Comparison of ENCODE assay signal across 20 mouse cellular contexts in the genomic region with DNA sequence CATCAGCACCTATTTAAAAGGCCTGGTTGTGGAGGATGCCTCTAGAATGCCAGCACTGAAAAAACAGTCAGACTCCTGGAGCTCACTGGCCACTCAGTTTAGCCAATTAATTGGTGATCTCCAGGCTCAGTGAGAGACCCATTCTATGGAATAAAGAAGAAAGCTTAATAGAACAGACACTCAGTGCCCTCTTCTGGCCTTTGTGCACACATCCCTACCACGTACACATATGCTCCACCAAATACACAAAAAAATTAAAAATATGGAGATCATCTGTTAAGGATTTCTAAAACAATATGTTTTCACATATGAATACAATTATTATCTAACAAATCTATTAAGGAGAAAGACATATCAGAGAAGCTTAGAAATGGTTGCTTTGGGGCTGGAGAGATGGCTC. TPM values are rescaled to one million over a fixed set of nuclear protein-coding genes. Genes with fewer than 3 reads are reported as not detected.
A peak's percentile ranks its signal among the peaks of the same experiment; 100 is the strongest.
DNase-seq lines count a peak whose midpoint lies in the region; ATAC-seq and TF ChIP-seq lines count a peak whose summit lies in the region.
"Had no signal": no experiment of that assay in that cellular context is flagged by ENCODE, and none has a peak within 500 bp of the region (broad histone marks: within the 10 kb centered on the region; RNA-seq: fewer than 3 reads in every experiment).

No protein-coding gene starts in this region.

- no peak overlapping the region for H3K27ac ChIP-seq in heart, embryonic 12.5 days (ENCODE audit: poor library complexity, severe bottlenecking)
- H3K27ac ChIP-seq in layer of hippocampus, adult 2 months, result no peak overlapping the region
- H3K27ac ChIP-seq in midbrain, postnatal 0 days (ENCODE audit: low read depth, low read length), result no peak overlapping the region
- no peak overlapping the region for H3K27ac ChIP-seq in midbrain, embryonic 11.5 days (ENCODE audit: low read depth, low read length)
- H3K27ac ChIP-seq: embryonic facial prominence, embryonic 15.5 days; forebrain, embryonic 10.5 days; hindbrain, embryonic 10.5 days; hindbrain, embryonic 14.5 days; intestine, embryonic 15.5 days had no signal

- 96% methylated on average over 1 of the region's 1 CpGs for WGBS in heart, embryonic 12.5 days
- WGBS in midbrain, postnatal 0 days, result 80% methylated on average over 1 of the region's 1 CpGs
- WGBS in midbrain, embryonic 11.5 days, result 93% methylated on average over 1 of the region's 1 CpGs

- peaks cover 6% of the 10 kb centered on the region; the same call in 1 of the 2 replicates for H3K36me3 ChIP-seq in heart, embryonic 12.5 days
- H3K36me3 ChIP-seq in midbrain, postnatal 0 days (ENCODE audit: insufficient read depth, low read length), result no peaks in the 10 kb centered on the region
- H3K36me3 ChIP-seq in midbrain, embryonic 11.5 days (ENCODE audit: control insufficient read depth, insufficient read depth, low read length), result no peaks in the 10 kb centered on the region
- H3K36me3 ChIP-seq: embryonic facial prominence, embryonic 15.5 days; intestine, embryonic 15.5 days had no signal

- TF ChIP-seq CTCF in layer of hippocampus, adult 2 months (conservative IDR thresholded peaks at IDR 0.05), result peak; percentile 55
- peak; percentile 17 for TF ChIP-seq CTCF in midbrain, postnatal 0 days (IDR thresholded peaks at IDR 0.05)

- no peak overlapping the region for H3K4me2 ChIP-seq in heart, embryonic 12.5 days
- H3K4me2 ChIP-seq in midbrain, postnatal 0 days (ENCODE audit: low read depth, low read length, poor library complexity, severe bottlenecking), result no peak overlapping the region
- H3K4me2 ChIP-seq in midbrain, embryonic 11.5 days, result no peak overlapping the region
- H3K4me2 ChIP-seq: embryonic facial prominence, embryonic 15.5 days; hindbrain, embryonic 14.5 days; intestine, embryonic 15.5 days had no signal

- DNase-seq in heart, adult 11 months, result peak; percentile 1
- no peak for DNase-seq in layer of hippocampus, adult 2 months (ENCODE audit: low spot score in 2 of 2)
- DNase-seq in layer of hippocampus, adult 9-10 months (ENCODE audit: low spot score), result no peak
- no peak for DNase-seq in midbrain, postnatal 0 days (ENCODE audit: low spot score)
- DNase-seq in midbrain, embryonic 11.5 days (ENCODE audit: low spot score, missing footprints), result no peak
- no peak for DNase-seq in Muller cell, postnatal 12 days (ENCODE audit: inconsistent ontology term)
- DNase-seq: adrenal gland, postnatal 10 days; embryo, embryonic 11 days; heart, postnatal 14 days had no signal

- H3K9me3 ChIP-seq in heart, embryonic 12.5 days (replicated peaks), result no peaks in the 10 kb centered on the region
- no peaks in the 10 kb centered on the region for H3K9me3 ChIP-seq in midbrain, postnatal 0 days (ENCODE audit: low read length)
- H3K9me3 ChIP-seq in midbrain, embryonic 11.5 days (ENCODE audit: control insufficient read depth, low read length), result no peaks in the 10 kb centered on the region
- H3K9me3 ChIP-seq: embryonic facial prominence, embryonic 15.5 days; forebrain, embryonic 10.5 days; hindbrain, embryonic 10.5 days; intestine, embryonic 15.5 days had no signal

- H3K27me3 ChIP-seq in heart, embryonic 12.5 days (replicated peaks), result no peaks in the 10 kb centered on the region
- no peaks in the 10 kb centered on the region for H3K27me3 ChIP-seq in midbrain, postnatal 0 days (ENCODE audit: insufficient read depth, low read length)
- H3K27me3 ChIP-seq in midbrain, embryonic 11.5 days (ENCODE audit: control insufficient read depth, insufficient read depth, low read length), result no peaks in the 10 kb centered on the region
- H3K27me3 ChIP-seq: embryonic facial prominence, embryonic 15.5 days; intestine, embryonic 15.5 days had no signal

- no peak overlapping the region for H3K4me3 ChIP-seq in heart, embryonic 12.5 days
- H3K4me3 ChIP-seq in layer of hippocampus, adult 2 months, result no peak overlapping the region
- H3K4me3 ChIP-seq in midbrain, postnatal 0 days (ENCODE audit: low read depth, low read length), result no peak overlapping the region
- H3K4me3 ChIP-seq in midbrain, embryonic 11.5 days (ENCODE audit: low read depth, low read length), result no peak overlapping the region
- H3K4me3 ChIP-seq: embryonic facial prominence, embryonic 15.5 days; erythroblast, embryonic 14.5 days; forebrain, embryonic 10.5 days; hindbrain, embryonic 10.5 days; intestine, embryonic 15.5 days had no signal

- no peak overlapping the region for H3K9ac ChIP-seq in heart, embryonic 12.5 days
- H3K9ac ChIP-seq in midbrain, postnatal 0 days (replicated peaks; ENCODE audit: low read length, poor library complexity, severe bottlenecking), result no peak overlapping the region
- no peak overlapping the region for H3K9ac ChIP-seq in midbrain, embryonic 11.5 days (ENCODE audit: low read length)
- H3K9ac ChIP-seq: embryonic facial prominence, embryonic 15.5 days; hindbrain, embryonic 14.5 days; intestine, embryonic 15.5 days had no signal

- no peak for ATAC-seq in heart, embryonic 12.5 days (ENCODE audit: insufficient number of reproducible peaks, low FRiP score)
- no peak for ATAC-seq in midbrain, postnatal 0 days (ENCODE audit: low FRiP score)
- no peak for ATAC-seq in midbrain, embryonic 11.5 days (ENCODE audit: low FRiP score)
- ATAC-seq: forebrain, embryonic 14.5 days; intestine, embryonic 15.5 days had no signal

- peaks cover 13% of the 10 kb centered on the region for H3K4me1 ChIP-seq in heart, embryonic 12.5 days (replicated peaks)
- H3K4me1 ChIP-seq in midbrain, postnatal 0 days (ENCODE audit: insufficient read depth, low read length), result no peaks in the 10 kb centered on the region
- peaks cover 6% of the 10 kb centered on the region for H3K4me1 ChIP-seq in midbrain, embryonic 11.5 days (ENCODE audit: control insufficient read depth, insufficient read depth, low read length)

RNA-seq across cellular contexts. Expression of a gene that starts 4.1 kb away (rescaled TPM):
- polyA plus RNA-seq in heart, embryonic 12.5 days (2016; fragmentation: Nextera tagmentation; extraction: Ambion mirVana), result not detected in 2 replicates
- total RNA-seq in layer of hippocampus, adult 2 months (2021), result not detected
- total RNA-seq in midbrain, postnatal 0 days (2014; rRNA removed), result not detected in 2 replicates
- polyA plus RNA-seq in midbrain, postnatal 0 days (2015; fragmentation: Nextera tagmentation; extraction: Ambion mirVana), result not detected in 2 replicates
- 0.08 TPM in 1 of 2 replicates, not detected in the other for polyA plus RNA-seq in midbrain, embryonic 11.5 days (2014; fragmentation: Nextera tagmentation; extraction: Ambion mirVana)
- total RNA-seq: common myeloid progenitor, adult 5-6 weeks; ES-E14 had no signal
- polyA plus RNA-seq: embryonic facial prominence, embryonic 15.5 days; forebrain, embryonic 10.5 days; forebrain, embryonic 14.5 days; heart, embryonic 14.5 days; hindbrain, embryonic 10.5 days; hindbrain, embryonic 14.5 days; intestine, embryonic 15.5 days had no signal

RNA-seq across cellular contexts. Expression of a gene that starts 4.5 kb away (rescaled TPM):
- 31.0 and 32.5 TPM in 2 replicates for polyA plus RNA-seq in heart, embryonic 12.5 days (2016; fragmentation: Nextera tagmentation; extraction: Ambion mirVana)
- total RNA-seq in layer of hippocampus, adult 2 months (2021), result 10 to 100 TPM; 45.5 to 46.4 TPM
- 16.8 and 18.6 TPM in 2 replicates for total RNA-seq in midbrain, postnatal 0 days (2014; rRNA removed)
- 7.5 and 10.9 TPM in 2 replicates for polyA plus RNA-seq in midbrain, postnatal 0 days (2015; fragmentation: Nextera tagmentation; extraction: Ambion mirVana)
- 9.8 and 13.1 TPM in 2 replicates for polyA plus RNA-seq in midbrain, embryonic 11.5 days (2014; fragmentation: Nextera tagmentation; extraction: Ambion mirVana)

RNA-seq across cellular contexts. Expression of a gene that starts 51.4 kb away (rescaled TPM):
- 73.0 and 88.2 TPM in 2 replicates for polyA plus RNA-seq in heart, embryonic 12.5 days (2016; fragmentation: Nextera tagmentation; extraction: Ambion mirVana)
- 10 to 100 TPM; 11.0 to 11.5 TPM for total RNA-seq in layer of hippocampus, adult 2 months (2021)
- total RNA-seq in midbrain, postnatal 0 days (2014; rRNA removed), result 187 and 348 TPM in 2 replicates
- polyA plus RNA-seq in midbrain, postnatal 0 days (2015; fragmentation: Nextera tagmentation; extraction: Ambion mirVana), result 54.4 and 76.5 TPM in 2 replicates
- polyA plus RNA-seq in midbrain, embryonic 11.5 days (2014; fragmentation: Nextera tagmentation; extraction: Ambion mirVana), result 67.4 and 71.3 TPM in 2 replicates
